Mouse (Mus musculus) left cerebral cortex, adult 8-10 months (tissue): ENCODE results near the gene Fgf8. TPM values are rescaled to one million over a fixed set of nuclear protein-coding genes. Genes with fewer than 3 reads are reported as not detected.

Experiments used
- DNase-seq, 2 experiments: peaks; one replicate each; pipeline ENCODE4 v3.0.0; 2022; ENCODE audit warnings: low spot score in 2 of 2
- total RNA-seq, 4 experiments: library from RNA; stranded (reverse); gene quantifications; 2 replicates each; pipeline ENCODE4 v1.2.4; 2022

Fgf8 gene
- total RNA-seq = not detected

- DNase-seq = no peak
Observed at GRCm38 (mm10) chr19:45742218-45742983, at the start of gene Fgf8. Gene Fgf8, minus strand, starts transcription at chr19:45742915.

- no peak for DNase-seq
Observed at GRCm38 (mm10) chr19:45792404-45792803, 49.7 kb upstream of the Fgf8 start.

GRCm38 (mm10) chr19:45789888-45790874 is 47.5 kb upstream of the Fgf8 start:
- DNase-seq = no peak

DNA sequence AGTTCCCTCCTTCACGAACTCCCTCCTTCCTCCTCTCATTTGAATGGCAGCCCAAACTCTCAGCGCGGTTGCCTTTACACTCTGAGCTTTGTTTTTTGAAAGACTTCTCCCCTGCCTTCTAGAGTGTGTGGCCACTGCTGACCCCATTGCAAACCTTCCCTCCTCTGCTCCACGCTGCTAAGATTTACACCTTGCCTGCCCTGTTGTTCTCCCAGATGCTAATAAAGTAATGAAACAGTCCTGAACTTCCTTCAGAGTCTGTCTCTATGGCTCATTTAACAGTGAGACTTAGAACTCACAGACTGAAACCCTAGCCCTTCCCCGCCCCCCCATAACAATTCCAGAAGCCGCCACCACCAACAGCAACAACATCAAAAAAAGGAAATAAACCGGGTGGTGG is 46.6 kb upstream of the Fgf8 start:
- no peak for DNase-seq

DNA sequence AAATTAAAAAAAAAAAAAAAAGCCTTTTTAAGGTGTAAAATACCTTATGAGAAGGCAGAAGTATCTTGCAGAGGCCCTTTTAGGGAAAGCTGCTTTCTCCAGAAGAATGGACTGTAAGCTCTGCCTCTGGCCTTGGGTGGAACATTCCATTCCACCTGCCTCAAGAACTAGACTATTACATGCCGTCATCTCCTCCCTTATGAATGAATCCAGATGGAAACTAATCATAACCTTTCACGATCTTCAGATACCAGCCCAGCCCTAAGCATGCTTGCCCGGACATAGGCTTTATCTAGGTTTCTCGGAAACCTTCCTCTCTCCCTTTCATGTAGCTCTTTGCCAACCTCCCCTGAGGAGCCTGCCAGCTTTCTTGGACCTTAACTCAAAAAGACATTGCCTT is 45.6 kb upstream of the Fgf8 start:
- no peak for DNase-seq

- no peak for DNase-seq
Observed at GRCm38 (mm10) chr19:45787450-45787849, 44.7 kb upstream of the Fgf8 start.

DNA sequence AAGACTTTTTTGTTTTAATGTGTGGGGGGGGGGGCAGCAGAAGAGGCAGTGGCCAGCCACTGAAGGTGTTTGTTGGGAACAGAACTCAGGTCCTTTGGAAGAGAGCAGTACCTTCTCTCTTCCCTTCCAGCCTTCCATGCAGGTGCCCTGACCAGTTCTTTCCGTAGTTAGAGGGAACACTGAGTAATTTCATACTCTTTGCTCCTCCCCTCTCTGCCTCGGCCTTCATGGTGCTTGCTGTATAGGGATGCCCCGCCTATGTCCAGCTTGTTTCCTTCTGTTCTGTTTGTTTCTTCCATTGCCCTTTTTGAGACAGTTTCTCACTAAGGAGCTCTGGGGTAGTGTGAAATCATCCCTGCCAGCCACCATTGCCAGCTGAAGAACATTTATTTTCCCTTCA is 42.8 kb upstream of the Fgf8 start:
- no peak for DNase-seq

DNA sequence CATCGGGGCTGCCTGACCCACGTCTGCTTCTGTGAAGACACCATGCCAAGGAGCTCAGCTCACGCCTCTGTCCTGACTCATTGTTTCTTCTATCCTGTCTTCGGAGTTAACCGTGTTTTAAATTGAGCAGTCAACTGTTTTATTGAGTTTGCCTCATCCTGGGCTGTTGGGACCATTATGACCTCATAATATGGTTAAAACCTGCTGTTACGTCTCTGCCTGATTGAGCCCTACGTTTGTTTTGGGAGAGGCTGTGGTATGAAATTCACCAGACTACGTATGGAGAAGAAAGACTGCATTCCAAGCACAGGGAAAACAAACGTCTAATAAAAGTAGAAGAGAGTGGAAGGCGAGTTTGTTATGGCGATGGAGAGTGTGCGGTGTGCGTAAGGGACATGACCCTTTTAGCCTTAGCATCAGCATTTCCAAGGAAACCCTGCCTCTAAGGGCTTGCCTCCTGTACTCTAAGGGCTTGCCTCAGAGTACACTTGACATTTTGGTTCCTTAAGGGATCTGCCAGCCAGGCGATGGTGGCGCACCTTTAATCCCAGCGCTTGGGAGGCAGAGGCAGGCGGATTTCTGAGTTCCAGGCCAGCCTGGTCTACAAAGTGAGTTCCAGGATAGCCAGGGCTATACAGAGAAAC is 41.3 kb upstream of the Fgf8 start:
- no peak for DNase-seq

DNA sequence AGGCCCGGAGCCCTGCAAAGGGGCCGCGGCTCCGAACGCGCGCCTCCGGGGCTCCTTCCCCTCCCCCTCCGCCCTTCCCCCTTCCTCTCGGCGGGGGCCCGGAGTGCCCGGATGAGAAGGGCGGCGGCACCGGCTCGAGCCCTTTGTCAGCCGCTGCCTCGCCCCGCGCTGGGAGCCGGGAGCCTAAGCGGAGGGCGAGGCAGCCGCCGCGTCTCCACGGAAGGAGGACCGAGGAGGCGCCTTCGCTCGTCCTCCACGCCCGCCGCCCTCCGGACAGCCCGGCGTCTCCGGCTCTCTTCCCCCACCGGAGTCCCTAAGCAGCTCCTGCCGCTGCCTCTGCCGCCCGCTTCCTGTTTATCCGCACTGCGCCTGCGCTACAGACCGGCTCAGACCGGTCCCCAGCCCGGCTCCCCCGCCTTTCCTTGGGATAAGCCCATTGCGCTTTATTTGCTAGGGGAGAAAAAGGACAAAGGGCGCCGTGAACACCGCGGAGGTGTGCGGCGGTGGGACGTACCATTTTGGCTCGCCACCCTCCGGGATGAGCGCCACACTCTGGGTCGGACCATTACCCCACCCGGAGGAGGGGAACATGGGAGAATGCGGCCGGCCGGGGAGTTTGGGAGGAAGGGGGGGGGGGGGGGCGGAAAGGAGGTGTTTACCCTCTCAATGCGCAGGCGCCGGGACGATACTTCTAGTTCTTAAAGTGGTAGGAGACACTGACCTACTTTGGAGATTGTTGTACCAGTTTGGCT is 40.6 kb upstream of the Fgf8 start, which contains the start of gene Mgea5:
TSS of gene Mgea5 (minus strand) at position 657 of the 752 bp plus-strand sequence.
- DNase-seq = peak; percentile 93 to 98

DNA sequence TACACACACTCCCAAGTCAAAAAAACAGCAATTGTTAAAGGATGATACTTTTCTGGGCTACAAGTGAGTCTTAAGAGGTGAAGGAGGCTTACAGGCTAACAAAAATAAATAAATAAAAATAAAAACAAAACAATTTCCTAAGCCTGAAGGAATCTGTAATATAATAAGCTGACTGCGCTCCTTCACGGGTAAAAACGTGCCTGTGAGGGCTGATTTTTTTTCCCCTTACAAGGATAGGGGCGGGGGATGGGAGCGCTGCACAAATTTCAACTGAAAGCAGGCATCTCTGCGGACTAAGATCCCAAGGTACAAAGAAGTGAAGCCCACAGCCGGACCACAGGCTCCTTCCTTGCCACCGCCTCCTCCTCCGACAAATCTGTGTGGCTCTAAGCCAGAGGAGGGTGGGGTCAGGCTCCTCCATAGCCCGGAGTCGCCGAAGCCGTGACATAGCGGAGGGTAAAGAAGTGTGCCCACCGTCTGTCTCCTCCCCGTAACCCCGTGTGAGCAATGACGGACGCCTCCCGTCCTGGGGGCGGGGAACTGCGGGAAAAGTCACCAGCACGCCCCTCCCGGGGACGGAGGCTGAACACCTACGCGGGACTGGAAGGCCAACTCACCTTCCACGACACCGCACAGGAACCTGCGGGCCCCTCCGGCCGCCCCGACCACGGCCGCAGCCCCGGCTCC is 39.7 kb upstream of the Fgf8 start:
- peak; percentile 53 to 59 for DNase-seq

- no peak for DNase-seq
Observed at GRCm38 (mm10) chr19:45781676-45782075, 39.0 kb upstream of the Fgf8 start.

- DNase-seq = no peak
Observed at GRCm38 (mm10) chr19:45780350-45780915, 37.7 kb upstream of the Fgf8 start.

GRCm38 (mm10) chr19:45775486-45775885 is 32.8 kb upstream of the Fgf8 start:
- no peak for DNase-seq

DNA sequence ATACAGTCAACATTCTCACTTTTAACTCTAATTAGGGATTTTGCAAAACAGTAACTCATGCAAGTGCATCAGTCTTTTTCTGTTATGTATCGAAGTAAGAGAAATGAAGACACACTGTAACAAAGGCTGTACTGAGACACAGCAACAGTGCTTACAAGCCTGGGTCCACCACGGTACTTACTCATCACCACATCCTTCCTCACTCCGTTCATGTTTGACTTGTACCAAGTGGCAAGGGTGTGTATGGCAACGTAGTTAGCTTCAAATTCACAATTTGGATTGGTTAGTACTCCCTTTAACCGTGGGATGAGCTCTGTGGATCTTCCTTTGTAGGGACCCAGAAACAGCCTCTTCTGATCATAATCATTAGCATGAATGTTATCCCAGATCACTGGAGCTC is 28.8 kb upstream of the Fgf8 start:
- DNase-seq = no peak

GRCm38 (mm10) chr19:45760810-45761209 is 18.1 kb upstream of the Fgf8 start:
- DNase-seq = no peak

DNA sequence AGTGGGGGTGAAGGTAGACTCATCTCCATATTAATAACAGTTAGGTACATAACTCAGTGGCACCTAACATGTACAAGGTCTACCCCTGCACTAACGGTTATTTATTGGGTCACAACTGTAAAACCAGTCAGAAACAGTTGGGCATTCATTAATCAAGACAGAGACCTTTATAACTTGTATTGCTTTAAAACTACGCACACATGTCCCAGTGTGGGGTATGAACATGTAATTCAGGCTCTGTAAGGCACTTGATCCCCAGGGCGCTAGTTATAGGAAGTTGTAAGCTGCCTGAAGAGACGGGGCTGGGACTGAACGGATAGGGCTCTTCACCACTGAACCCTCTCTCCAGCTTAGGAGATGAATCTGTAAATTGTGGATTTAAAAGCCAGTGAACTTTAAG is 16.0 kb upstream of the Fgf8 start:
- no peak for DNase-seq

DNA sequence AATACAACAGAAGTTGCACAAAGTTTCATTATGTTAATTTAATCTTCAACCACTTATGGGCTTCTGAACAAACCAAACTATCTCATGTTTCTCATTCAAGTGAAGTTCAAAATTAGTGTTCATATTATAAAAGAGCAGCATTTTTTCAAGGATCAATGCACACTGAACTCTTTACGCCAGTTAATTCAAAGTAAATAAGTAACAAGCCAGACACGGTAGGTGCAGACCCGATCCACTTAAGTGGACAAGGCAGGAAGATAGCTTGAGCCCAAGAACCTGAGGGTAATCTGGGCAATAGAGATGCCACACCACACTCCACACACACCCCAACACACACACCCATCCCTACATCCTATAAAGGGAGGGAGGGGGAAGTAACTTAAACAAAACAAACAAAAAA is 10.8 kb upstream of the Fgf8 start:
- no peak for DNase-seq

DNA sequence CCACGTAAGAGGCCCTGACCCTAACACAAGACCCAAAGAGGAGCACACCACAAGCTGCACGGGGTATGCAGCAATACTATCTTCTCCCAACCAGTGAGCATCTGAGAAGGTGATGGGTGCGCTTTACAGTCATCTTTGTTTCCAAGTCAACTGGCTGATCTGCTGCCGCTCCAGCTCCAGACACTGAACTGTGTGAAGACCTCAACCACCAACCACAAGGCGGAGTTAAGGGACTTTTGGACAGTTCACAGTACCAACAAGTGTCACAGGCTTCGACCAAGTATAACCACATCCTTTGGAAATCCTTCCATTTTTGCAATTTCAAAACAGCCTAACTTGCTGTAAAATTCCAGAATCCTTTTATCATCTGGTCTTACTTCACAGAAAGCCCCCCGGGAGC is 9.2 kb upstream of the Fgf8 start:
- no peak for DNase-seq

- peak; percentile 64 for DNase-seq
Observed at GRCm38 (mm10) chr19:45749243-45750043, 6.7 kb upstream of the Fgf8 start, which contains the start of gene Npm3. Gene Npm3, minus strand, starts transcription at chr19:45749591.
